Mouse (Mus musculus): Measurements from ENCODE around the gene Gxylt1.
"Not testable (repeated sequence)": the region's sequence is repeated elsewhere in the genome, so short reads cannot be mapped to it uniquely, and the experiment has no call there.

Gene Gxylt1

GRCm38 (mm10) chr15:93274679-93275583, at the start of gene Gxylt1:
Gene Gxylt1 (minus strand): TSS chr15:93275179.
- DNase-seq: peak; percentile 99

- DNase-seq: no peak
Observed at GRCm38 (mm10) chr15:93318781-93319180, 43.8 kb upstream of the Gxylt1 start.

GRCm38 (mm10) chr15:93310304-93310703, 35.3 kb upstream of the Gxylt1 start:
- not testable (repeated sequence) for DNase-seq

- DNase-seq: no peak
Observed at GRCm38 (mm10) chr15:93298197-93298596, 23.2 kb upstream of the Gxylt1 start.

GRCm38 (mm10) chr15:93294483-93294882, 19.5 kb upstream of the Gxylt1 start:
- DNase-seq: no peak

GRCm38 (mm10) chr15:93288321-93288720, 13.3 kb upstream of the Gxylt1 start:
- no peak for DNase-seq

GRCm38 (mm10) chr15:93287628-93288027, 12.6 kb upstream of the Gxylt1 start:
- DNase-seq: no peak

- no peak for DNase-seq
Observed at GRCm38 (mm10) chr15:93285244-93285643, 10.3 kb upstream of the Gxylt1 start.

- DNase-seq: no peak
Observed at GRCm38 (mm10) chr15:93284326-93284725, 9.3 kb upstream of the Gxylt1 start.

GRCm38 (mm10) chr15:93283349-93283748, 8.4 kb upstream of the Gxylt1 start:
- DNase-seq: no peak

- peak; percentile 23 for DNase-seq
Observed at GRCm38 (mm10) chr15:93276276-93276675, 1.3 kb upstream of the Gxylt1 start.

GRCm38 (mm10) chr15:93275623-93276022, 644 bp upstream of the Gxylt1 start:
- no peak for DNase-seq

- DNase-seq: no peak
Observed at GRCm38 (mm10) chr15:93273788-93274678, 946 bp downstream of the Gxylt1 start.

- no peak for DNase-seq
Observed at GRCm38 (mm10) chr15:93272948-93273347, 2.0 kb downstream of the Gxylt1 start.

- no peak for DNase-seq
Observed at GRCm38 (mm10) chr15:93270289-93270855, 4.6 kb downstream of the Gxylt1 start.

GRCm38 (mm10) chr15:93269572-93269971, 5.4 kb downstream of the Gxylt1 start:
- DNase-seq: no peak

- DNase-seq: no peak
Observed at GRCm38 (mm10) chr15:93268001-93268400, 7.0 kb downstream of the Gxylt1 start.

- no peak for DNase-seq
Observed at GRCm38 (mm10) chr15:93267479-93267878, 7.5 kb downstream of the Gxylt1 start.

GRCm38 (mm10) chr15:93266361-93266760, 8.6 kb downstream of the Gxylt1 start:
- DNase-seq: no peak

GRCm38 (mm10) chr15:93265728-93266127, 9.3 kb downstream of the Gxylt1 start:
- DNase-seq: peak; percentile 63

GRCm38 (mm10) chr15:93265231-93265630, 9.7 kb downstream of the Gxylt1 start:
- no peak for DNase-seq

- no peak for DNase-seq
Observed at GRCm38 (mm10) chr15:93264221-93264620, 10.8 kb downstream of the Gxylt1 start.

- no peak for DNase-seq
Observed at GRCm38 (mm10) chr15:93263566-93263965, 11.4 kb downstream of the Gxylt1 start.

Measured in layer of hippocampus, adult 9-11 months (tissue).